Mouse (Mus musculus) embryonic facial prominence, embryonic 10.5 days (tissue): ENCODE results near the gene Cyp2d10. TPM values are rescaled to one million over a fixed set of nuclear protein-coding genes. Genes with fewer than 3 reads are reported as not detected.
"Not testable (repeated sequence)": the region's sequence is repeated elsewhere in the genome, so short reads cannot be mapped to it uniquely, and the experiment has no call there.

Source experiments
- DNase-seq: peaks from one replicate; pipeline ENCODE4 v3.0.0-alpha.2; 2017; ENCODE audit warnings: low spot score
- H3K27ac ChIP-seq: fragments of 300-500 bp; sonication (generic); replicated peaks from 2 replicates; pipeline ENCODE4 v1.5.1; 2016; ENCODE audit warnings: mild to moderate bottlenecking
- H3K27me3 ChIP-seq: fragments of 300-500 bp; sonication (generic); replicated peaks from 2 replicates; pipeline ENCODE4 v1.6.1; 2016; ENCODE audit warnings: low read depth, mild to moderate bottlenecking; ENCODE audit not compliant: poor library complexity, severe bottlenecking
- H3K36me3 ChIP-seq: fragments of 300-500 bp; sonication (generic); replicated peaks from 2 replicates; pipeline ENCODE4 v1.6.1; 2016; ENCODE audit warnings: mild to moderate bottlenecking, moderate library complexity
- H3K4me1 ChIP-seq: fragments of 300-500 bp; sonication (generic); 2 replicates; pipeline ENCODE4 v1.6.1; 2016
- H3K4me3 ChIP-seq: fragments of 300-500 bp; sonication (generic); 2 replicates; pipeline ENCODE4 v1.5.1; 2016; ENCODE audit warnings: mild to moderate bottlenecking, moderate library complexity
- H3K9me3 ChIP-seq: fragments of 300-500 bp; sonication (generic); 2 replicates; pipeline ENCODE4 v1.6.1; 2016; ENCODE audit warnings: mild to moderate bottlenecking
- WGBS: fragments of 180-500 bp; shearing (Covaris S2); methylation state at CpG from one replicate; pipeline ENCODE4 v1.1.7; 2016; 5-methylcytosine and 5-hydroxymethylcytosine counted together
- polyA plus RNA-seq: library from polyadenylated mRNA; unstranded; fragments of >200 nt; fragmentation: Nextera tagmentation; extraction: Ambion mirVana; gene quantifications from 2 replicates; pipeline ENCODE4 v1.2.1, GENCODE M21; 2016

The Cyp2d10 gene
- polyA plus RNA-seq, 1 experiment from 2014 or later = not detected

GRCm38 (mm10) chr15:82368851-82369250 is 38.1 kb downstream of the Cyp2d10 start:
- Histone ChIP-seq H3K27ac (no peak overlapping the region), H3K27me3 (no peaks in the 10 kb centered on the region), H3K9me3 (no peaks in the 10 kb centered on the region), H3K4me3 (no peak overlapping the region), H3K4me1 (peaks cover 6% of the 10 kb centered on the region; the same call in 1 of the 2 replicates), H3K36me3 (no peaks in the 10 kb centered on the region)
- DNase-seq = no peak
- WGBS = 79% methylated on average over 1 of the region's 1 CpGs

- WGBS = 88% methylated on average over 4 of the region's 4 CpGs
- Histone ChIP-seq H3K9me3 (no peaks in the 10 kb centered on the region), H3K4me3 (no peak overlapping the region), H3K4me1 (peaks cover 1% of the 10 kb centered on the region; the same call in 1 of the 2 replicates), H3K36me3 (no peaks in the 10 kb centered on the region), H3K27me3 (no peaks in the 10 kb centered on the region), H3K27ac (no peak overlapping the region)
- no peak for DNase-seq
Measured at GRCm38 (mm10) chr15:82368146-82368545, 38.8 kb downstream of the Cyp2d10 start.

GRCm38 (mm10) chr15:82364561-82364960 is 42.4 kb downstream of the Cyp2d10 start:
- not testable (repeated sequence) for H3K27ac ChIP-seq, DNase-seq
- WGBS = 9% methylated on average over 6 of the region's 9 CpGs

GRCm38 (mm10) chr15:82363801-82364200 is 43.2 kb downstream of the Cyp2d10 start:
- H3K9me3 ChIP-seq, H3K4me3 ChIP-seq, H3K27me3 ChIP-seq, H3K4me1 ChIP-seq, H3K36me3 ChIP-seq, H3K27ac ChIP-seq, DNase-seq: not testable (repeated sequence)
- 80% methylated on average over 11 of the region's 12 CpGs for WGBS

More at GRCm38 (mm10) chr15:82364561-82364960, 42.4 kb downstream of the Cyp2d10 start:
- not testable (repeated sequence) for H3K9me3 ChIP-seq, H3K4me3 ChIP-seq, H3K27me3 ChIP-seq, H3K4me1 ChIP-seq, H3K36me3 ChIP-seq

GRCm38 (mm10) chr15:82362234-82362633 is 44.8 kb downstream of the Cyp2d10 start:
- H3K27me3 ChIP-seq = no peaks in the 10 kb centered on the region
- no peak overlapping the region for H3K4me3 ChIP-seq
- no peaks in the 10 kb centered on the region for H3K36me3 ChIP-seq
- no peak overlapping the region for H3K27ac ChIP-seq
- no peak for DNase-seq
- peaks cover 15% of the 10 kb centered on the region for H3K4me1 ChIP-seq
- no peaks in the 10 kb centered on the region for H3K9me3 ChIP-seq
- 94% methylated on average over 4 of the region's 4 CpGs for WGBS

GRCm38 (mm10) chr15:82361459-82362018 is 45.5 kb downstream of the Cyp2d10 start:
- Histone ChIP-seq H3K4me3 (no peak overlapping the region), H3K4me1 (peaks cover 15% of the 10 kb centered on the region), H3K27ac (no peak overlapping the region), H3K27me3 (no peaks in the 10 kb centered on the region), H3K9me3 (no peaks in the 10 kb centered on the region), H3K36me3 (no peaks in the 10 kb centered on the region)
- DNase-seq = no peak
- WGBS = 73% methylated on average over 11 of the region's 11 CpGs

GRCm38 (mm10) chr15:82358431-82359260 is 48.3 kb downstream of the Cyp2d10 start:
- no peaks in the 10 kb centered on the region for H3K27me3 ChIP-seq
- H3K9me3 ChIP-seq = no peaks in the 10 kb centered on the region
- DNase-seq = no peak
- H3K36me3 ChIP-seq = no peaks in the 10 kb centered on the region
- 71% methylated on average over 22 of the region's 22 CpGs for WGBS
- H3K4me1 ChIP-seq = peaks cover 23% of the 10 kb centered on the region
- peak overlapping the region; percentile 37 for H3K27ac ChIP-seq
- no peak overlapping the region for H3K4me3 ChIP-seq

- DNase-seq = peak; percentile 99
- Histone ChIP-seq H3K27ac (peak within 1 kb of the TSS; percentile 91), H3K9me3 (no peaks in the 10 kb centered on the region), H3K4me1 (peaks cover 30% of the 10 kb centered on the region), H3K4me3 (peak within 1 kb of the TSS; percentile 73), H3K27me3 (no peaks in the 10 kb centered on the region), H3K36me3 (peaks cover 24% of the 10 kb centered on the region)
- 2% methylated on average over 57 of the region's 57 CpGs for WGBS
Measured at GRCm38 (mm10) chr15:82354126-82354945, 52.7 kb downstream of the Cyp2d10 start, which contains the start of gene Ndufa6. Gene Ndufa6 (minus strand): TSS chr15:82354322.

GRCm38 (mm10) chr15:82353745-82354113 is 53.3 kb downstream of the Cyp2d10 start:
- WGBS = under 1% methylated on average over 23 of the region's 23 CpGs
- Histone ChIP-seq H3K27ac (peak overlapping the region; percentile 91), H3K4me1 (peaks cover 28% of the 10 kb centered on the region), H3K9me3 (no peaks in the 10 kb centered on the region), H3K27me3 (no peaks in the 10 kb centered on the region), H3K4me3 (peak overlapping the region; percentile 73), H3K36me3 (peaks cover 30% of the 10 kb centered on the region)
- DNase-seq = no peak

- H3K36me3 ChIP-seq = peaks cover 35% of the 10 kb centered on the region
- 37% methylated on average over 14 of the region's 14 CpGs for WGBS
- no peaks in the 10 kb centered on the region for H3K9me3 ChIP-seq
- DNase-seq = no peak
- no peaks in the 10 kb centered on the region for H3K27me3 ChIP-seq
- H3K27ac ChIP-seq = peak overlapping the region; percentile 91
- peak overlapping the region; percentile 73 for H3K4me3 ChIP-seq
- peaks cover 24% of the 10 kb centered on the region for H3K4me1 ChIP-seq
Measured at GRCm38 (mm10) chr15:82353078-82353744, 53.8 kb downstream of the Cyp2d10 start.
